Mouse (Mus musculus): ENCODE measurements at regions not wholly inside any gene's neighbourhood (a gene's known extent, or its start where the extent isn't known, plus 50 kb on each side); places are given as distances from the start of the nearest gene placed in this dataset.

DNA sequence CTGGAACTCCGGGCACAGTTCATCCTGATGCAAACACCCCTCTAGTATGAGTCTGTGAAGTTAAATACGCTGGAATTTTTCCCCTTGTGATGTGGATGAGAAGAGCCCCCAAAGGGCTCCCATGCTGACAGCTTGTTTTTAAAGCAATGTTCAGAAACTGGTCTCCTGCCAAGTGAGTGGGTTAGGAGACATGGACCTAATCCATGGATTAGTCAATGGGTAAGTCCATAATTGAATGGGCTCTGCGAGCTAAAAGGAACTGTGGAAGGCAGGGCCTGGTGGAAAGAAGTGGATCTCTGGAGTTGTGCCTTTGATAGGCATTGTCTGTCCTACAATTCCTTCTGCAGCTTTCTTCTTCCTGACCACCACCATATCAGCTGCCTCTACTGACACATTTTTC is 104.5 kb upstream of the Tas2r134 start:
- TF ChIP-seq POLR2A (IDR thresholded peaks at IDR 0.05; ENCODE audit: borderline replicate concordance, insufficient read depth, low read length) = no peak
- TF ChIP-seq CTCF (IDR thresholded peaks at IDR 0.05; ENCODE audit: borderline replicate concordance, insufficient read depth, low read depth, low read length) = no peak
